Mouse (Mus musculus) CH12F3 (cell line): ENCODE results near the gene Kcnn4.

Source experiments
- in situ Hi-C: fragments of 300-500 bp; cut with MboI; formaldehyde crosslinking; loops from 2 replicates; pipeline ENCODE4 v1.14.3; 2020; ENCODE audit warnings: low sequenced_read_pairs

Kcnn4 gene

DNA sequence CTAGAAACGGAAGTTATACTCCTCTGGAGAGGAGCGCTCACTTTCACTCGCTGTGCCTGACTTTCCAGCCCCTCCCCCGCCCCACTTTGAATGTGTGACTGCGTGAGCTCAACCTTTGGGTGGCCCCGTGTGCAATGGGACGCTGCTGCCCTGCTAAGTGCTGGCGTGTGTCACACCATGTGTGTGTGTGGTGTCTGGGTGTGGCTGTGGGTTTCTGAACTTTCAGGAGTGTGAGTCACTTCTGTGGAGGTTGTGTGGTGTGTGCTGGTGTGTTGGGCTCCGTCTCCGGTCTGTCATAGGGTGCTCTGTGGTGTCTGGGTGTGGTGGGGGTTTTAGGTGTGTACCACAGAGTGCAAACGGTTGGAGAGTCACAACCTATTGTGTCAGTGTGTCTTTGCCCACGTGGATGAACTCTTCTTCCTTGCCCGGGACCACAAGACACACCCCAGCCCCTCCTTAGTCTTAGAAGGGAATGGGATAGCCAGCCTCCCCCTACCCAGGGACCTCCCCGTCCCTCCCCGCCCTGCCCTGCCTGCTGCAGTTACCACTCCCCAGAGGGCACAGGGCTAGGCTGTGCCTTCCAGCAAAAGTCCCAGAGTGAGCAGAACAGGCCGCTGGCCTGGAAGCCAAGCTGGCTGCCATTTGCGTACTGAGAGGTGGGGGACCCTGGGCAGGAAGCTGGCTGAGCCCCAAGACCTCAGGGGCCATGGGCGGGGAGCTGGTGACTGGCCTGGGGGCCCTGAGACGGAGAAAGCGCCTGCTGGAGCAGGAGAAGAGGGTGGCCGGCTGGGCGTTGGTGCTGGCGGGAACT lies at the start of gene Kcnn4:
Kcnn4 (plus strand) TSS at position 533 of the 811 bp plus-strand sequence.
- in situ Hi-C loops, result no loop called here

DNA sequence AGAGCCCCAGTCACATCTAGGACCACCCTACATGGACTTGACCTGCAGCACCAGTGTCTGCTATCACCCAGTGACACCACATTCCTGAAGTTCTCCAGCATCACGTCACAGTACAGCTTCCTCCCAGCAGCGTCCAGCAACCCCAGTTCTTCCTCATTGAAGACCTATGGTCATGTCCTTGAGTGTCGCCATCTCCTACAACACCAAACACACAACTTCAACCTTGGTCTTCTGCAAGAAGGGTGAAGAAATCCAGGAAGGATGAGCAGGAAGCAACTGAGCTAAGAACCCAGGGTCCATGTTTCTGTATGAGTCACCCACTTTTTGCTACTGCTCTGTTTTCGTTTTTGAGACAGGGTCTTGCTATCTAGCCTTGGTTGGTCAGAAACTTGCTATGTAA lies 47.5 kb upstream of the Kcnn4 start:
- in situ Hi-C loops, result no loop called here

DNA sequence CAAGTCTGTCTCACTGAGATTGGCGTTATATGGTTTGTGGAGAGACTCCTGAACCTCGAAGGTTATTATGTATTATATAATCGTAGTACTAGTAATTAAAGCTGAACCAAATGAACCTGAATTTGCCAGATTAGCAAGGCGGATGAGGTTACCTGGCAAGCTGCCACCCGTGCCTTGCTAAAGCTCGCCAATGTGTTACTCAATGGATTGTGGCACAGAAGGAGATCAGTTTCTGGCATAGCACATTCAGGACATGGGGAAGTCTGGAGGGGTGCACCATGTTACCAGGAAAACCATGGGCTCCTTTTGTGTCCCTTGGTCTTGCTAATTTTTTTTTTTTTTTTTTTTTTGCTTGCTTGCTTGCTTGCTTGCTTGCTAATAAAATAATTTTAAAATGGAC lies 44.9 kb upstream of the Kcnn4 start:
- in situ Hi-C loops, result no loop called here

DNA sequence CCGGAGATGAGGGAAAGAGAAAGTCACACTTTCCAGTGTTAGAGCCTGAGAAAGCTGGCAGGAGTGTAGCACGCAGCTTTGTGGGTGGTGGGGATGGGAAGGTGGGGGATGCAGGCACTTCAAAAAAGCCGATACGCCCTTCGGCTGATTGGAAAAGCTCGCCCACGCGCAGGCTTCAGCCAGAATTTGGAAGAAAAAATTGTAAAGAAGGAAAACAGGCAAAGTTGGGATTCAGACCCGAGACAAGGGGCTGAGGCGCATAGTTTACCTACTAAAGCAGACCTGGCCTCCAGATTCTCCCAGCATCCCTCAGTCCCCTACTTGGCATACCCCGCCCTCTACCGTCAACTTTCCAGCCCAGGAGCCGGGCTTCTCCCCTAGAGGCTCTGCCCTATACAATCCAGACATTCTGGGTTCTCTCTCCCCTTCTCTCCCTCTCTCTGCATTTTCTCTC lies 44.4 kb upstream of the Kcnn4 start:
- in situ Hi-C loops, result no loop called here

DNA sequence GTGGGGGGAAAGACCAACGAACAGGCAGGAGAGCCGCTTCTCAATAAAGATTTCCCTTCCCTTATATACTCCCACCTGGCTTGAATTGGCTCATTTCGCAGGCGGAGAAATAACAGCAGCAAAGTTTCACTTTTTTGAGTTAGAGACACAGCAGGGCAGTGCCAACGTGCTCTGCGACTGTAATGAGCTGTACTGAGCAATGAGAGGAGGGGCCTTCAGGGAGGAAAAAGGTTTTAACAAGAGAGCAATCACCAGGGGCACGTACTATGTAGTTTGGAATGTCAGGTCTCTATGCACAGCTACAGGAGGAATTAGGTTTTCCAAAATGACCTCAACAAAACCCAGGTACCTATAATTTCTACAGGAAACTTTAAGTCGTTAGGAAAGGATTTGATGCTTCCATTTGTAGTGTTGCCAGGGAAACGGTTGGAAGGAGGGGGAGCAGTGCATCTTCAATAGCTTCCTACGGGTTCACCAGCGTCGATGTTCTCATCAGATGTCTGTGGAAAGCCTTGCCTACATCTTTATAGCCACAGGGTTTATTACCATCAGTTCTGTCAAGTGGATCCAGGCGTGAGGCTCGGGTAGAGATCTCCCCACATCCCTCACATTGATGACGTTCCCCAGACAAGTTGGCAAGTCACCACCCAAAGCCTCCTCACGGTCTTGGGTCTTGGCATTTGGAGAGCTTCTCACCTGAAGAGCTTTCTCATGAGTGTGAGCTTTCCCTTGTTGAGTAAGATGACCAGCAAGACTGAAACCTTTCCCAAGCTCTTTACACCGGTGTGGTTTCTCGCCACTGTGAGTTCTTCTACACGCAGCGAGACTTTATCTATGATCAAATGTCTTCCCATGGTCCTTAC lies 43.6 kb upstream of the Kcnn4 start:
- in situ Hi-C loops, result no loop called here

DNA sequence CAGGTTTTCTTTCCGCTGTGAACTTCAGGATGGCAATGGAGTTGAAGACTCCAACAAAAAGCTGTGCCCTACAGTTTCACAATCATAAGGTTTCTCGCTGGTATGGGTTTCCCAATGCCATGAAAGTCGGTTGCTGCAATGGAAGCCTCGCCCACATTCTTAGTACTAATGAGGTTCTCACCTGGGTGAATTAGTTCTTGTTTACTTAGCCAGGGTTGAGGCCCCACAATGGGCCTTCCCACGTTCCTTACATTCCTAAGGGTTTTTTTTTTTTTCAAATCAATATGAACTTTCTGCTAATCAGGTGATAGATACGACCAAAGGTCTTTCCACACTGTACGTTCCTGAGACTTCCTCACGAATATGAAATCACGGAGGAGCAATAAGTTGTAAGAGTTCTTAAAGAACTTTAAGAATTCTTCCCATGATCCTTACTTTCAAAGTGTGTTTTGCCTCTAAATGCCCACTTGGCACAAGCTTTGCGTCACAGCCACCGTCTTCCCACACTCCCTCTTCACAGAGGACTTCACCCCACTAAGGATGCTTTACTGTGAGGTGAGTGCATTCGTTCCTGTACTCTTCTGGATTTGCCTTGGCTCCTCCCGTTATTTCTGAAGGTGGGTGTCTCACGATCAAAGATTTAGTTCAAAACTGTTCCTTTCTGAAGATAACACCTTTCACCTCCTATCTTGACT lies 42.6 kb upstream of the Kcnn4 start:
- in situ Hi-C loops, result no loop called here

DNA sequence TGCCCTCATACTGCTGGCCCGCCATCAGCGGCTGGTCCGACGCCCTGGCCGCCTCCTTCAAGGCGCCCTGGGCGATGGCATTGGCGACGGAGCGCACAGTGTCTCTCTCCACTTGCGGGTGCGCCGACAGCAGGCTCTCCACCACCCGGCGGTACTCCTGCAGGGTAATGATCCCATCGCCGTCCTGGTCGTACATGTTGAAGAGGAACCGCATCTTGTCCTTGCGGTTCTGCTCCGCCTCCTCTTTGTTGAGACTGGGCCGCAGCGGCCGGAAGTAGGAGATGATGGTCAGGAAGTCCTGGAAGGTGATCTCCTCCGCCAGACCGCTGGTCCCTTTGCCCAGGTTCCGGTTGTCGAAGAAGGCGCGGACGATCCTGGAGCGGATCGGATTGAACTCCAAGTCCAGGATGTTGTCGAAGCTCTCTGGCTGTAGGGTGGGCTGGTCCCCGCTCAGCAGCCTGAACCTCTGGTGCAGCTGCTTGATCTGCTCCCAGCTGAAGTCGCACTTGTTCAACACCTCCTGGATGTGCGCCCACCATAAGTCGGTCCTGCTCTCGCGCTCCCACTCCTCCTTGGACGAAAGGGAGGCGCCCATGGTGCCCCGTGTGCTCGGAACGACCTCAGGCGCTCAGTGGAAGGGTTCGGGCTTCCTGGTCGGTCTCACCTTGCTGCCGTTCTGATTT lies 36.6 kb upstream of the Kcnn4 start, which contains the start of gene Tescl:
Tescl (minus strand) TSS at position 633 of the 683 bp plus-strand sequence.
- in situ Hi-C loops, result no loop called here

DNA sequence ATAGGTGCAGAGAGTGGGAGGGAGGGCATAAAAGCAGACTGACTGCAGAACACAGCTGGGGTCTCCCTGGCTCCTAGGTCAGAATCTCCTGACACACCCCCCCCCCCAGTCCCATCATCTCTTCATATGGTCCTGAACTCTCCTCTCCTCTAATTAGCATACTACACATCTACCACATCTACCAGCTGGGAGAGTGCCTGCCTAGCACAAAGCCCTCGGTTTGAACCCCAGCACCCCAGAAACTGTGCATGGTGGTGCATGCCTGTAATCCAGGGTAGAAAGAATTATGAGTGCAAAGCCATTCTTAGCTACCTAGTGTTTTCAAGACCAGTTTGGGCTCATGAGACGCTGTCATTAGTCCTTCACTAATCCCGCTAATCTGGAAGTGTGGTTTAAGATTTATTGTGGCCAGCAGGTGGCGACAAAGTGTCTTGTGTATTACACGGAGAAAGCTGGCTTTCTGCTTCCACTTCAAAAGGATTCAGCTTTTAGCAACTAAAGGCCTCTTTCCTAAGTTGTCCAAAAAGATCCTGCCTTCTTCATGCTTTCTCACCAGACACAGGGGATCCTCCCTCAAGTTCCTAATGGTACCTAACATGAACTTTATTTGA lies 34.3 kb upstream of the Kcnn4 start:
- in situ Hi-C loops, result no loop called here

DNA sequence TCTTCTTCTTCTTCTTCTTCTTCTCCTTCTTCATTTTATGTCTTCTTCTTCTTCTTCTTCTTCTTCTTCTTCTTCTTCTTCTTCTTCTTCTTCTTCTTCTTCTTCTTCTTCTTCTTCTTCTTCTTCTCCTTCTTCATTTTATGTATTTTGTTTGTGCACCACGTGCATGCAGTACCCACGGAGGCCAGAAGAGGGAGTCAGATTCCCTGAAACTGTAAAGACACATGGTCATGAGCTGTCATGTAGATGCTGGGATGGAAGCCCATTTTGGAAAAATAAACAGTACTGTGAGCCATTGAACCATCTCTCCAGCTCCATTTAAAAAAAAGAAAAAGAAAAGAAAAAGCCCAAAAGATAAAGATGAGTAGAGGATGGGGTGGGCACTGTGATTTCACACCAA lies 31.8 kb upstream of the Kcnn4 start:
- in situ Hi-C loops, result no loop called here

DNA sequence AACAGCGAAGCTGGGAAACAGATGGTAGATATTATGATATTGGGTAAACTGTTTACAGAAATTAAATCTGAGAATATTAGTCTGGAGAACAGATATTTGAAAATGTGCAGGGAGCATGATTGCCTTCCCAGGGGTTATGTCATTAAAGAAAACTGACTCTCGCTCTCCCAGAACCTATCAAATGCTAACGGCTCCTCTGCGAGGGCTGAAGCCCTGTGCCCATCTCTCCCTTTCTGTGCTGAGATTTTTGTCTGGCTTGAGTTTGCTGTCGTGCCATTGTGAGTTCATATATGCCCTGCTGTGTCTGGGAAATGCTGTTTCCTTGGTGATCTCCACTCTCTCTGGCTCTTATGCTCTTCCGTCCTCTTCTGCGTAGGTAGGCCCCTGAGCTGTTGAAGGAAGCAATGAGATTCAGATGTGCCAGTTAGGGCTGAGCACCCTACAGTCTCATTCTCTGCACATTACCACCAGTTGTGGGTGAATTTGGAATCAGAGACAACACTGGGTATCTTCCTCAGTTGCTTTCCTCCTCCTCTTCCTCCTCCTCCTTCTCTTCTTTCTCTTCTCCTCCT lies 26.3 kb upstream of the Kcnn4 start:
- in situ Hi-C loops, result no loop called here

DNA sequence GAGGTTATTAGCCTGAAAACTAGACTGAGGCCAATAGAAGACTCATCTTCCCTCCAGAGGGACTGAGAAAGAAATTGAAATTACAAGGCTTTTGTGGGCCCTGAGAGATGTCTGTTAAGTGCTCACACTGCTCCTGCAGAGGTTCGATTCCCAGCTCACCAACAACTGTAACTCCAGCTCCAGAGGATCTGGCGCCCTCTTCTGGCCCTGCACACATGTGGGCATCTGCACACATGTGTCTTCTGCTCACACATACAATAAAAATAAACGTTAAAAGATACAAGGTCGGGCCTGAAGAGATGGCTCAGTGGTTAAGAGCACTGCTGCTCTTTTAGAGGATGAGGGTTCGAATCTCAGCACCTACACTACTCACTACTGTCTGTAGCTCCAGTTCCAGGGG lies 23.6 kb upstream of the Kcnn4 start:
- in situ Hi-C loops, result no loop called here

DNA sequence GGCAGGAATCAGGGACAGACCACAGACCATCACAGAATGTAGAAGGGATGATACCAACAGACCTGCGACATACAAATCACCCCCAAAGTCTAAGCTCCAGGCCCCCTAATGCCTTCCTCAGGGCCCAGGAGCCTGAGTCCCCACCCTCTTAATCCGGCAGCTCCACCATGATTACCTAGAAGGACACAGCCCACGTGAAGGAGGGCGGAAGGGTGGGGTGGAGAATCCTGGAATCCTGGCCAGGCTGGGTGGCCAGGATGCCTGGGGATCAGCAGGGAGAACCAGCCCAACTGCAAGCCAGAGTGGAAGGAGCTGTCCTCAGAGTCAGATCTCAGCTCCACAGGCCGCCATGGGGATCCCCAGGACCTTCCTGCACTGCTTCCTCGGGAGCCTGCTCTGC lies 21.2 kb upstream of the Kcnn4 start, which contains the start of gene Lypd5:
Lypd5 (plus strand) TSS at position 301 of the 400 bp plus-strand sequence.
- in situ Hi-C loops, result no loop called here

DNA sequence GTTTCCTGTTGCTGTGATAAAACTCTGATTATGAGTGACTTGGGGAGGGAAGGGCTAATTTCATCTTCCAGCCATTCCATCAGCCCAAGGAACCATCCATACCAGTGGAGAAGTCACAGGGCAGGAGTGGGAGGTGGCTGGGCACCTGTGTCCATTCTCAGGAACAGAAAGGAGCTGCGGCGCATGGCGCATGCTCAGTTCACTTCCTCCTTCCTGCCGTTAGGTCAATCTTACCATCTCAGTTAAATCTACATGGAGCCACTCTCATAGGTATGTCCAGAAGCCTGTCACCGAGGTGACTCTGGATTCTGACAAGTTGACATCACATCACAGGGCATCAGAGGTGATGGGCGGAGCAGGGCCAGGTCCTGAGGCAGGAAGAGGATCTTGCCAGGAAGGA lies 14.4 kb upstream of the Kcnn4 start:
- in situ Hi-C loops, result no loop called here

DNA sequence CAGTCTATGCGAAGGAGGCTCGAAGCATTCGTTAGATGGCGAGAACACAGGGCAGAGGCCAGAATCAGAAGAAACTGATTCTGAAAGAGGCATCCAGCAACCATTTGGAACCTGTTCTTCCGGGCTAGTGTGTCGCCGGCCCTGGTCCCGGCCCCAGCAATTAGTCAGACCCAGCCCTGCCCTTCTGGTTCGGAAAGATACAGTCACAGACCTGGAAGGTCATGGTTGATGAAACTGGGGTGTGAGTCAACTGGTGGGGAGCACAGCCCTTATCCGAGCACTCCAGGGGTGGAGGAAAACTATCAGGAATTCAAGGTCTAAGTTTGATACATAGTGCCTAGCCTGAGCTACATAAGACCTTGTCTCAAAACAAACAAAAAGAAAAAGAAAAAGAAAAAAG lies 14.0 kb upstream of the Kcnn4 start:
- in situ Hi-C loops, result no loop called here

DNA sequence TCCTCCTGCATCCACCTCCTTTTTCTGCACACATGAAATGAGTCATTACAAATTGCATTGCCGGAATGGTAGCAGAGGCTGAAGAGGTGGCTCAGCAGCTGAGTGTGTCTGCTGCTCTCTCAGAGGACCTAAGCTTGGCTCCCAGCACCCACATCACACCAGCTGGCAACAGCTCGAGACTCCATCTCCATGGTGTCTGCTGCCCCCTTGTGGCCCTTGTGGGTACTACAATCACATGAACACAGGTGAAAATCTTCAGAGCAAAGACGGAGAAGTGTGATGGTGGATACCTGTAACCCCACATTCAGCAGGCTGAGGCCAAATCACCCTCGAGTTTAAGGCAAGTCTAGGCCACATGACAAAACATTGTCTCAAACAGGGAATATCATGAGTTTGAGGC lies 12.2 kb upstream of the Kcnn4 start:
- in situ Hi-C loops, result no loop called here

DNA sequence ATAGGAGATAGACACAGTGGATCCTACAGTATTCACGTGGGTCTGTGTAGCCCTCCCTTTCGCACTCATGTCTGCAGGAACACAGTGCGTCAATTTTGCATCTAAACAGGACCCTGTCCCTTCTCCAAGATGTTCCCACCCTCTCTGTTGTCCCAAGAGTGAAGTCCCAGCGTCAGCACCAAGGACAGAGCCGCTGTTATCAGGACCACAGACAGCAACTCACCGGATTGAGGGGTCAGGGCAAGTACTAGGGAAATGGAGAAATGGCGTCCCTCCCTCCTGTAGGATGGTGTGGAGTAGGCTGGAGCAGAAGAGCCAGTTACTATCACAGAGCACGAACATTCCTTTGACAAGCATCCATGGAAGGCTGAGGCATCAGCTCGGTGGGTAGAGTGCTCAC lies 10.8 kb upstream of the Kcnn4 start:
- in situ Hi-C loops, result no loop called here

DNA sequence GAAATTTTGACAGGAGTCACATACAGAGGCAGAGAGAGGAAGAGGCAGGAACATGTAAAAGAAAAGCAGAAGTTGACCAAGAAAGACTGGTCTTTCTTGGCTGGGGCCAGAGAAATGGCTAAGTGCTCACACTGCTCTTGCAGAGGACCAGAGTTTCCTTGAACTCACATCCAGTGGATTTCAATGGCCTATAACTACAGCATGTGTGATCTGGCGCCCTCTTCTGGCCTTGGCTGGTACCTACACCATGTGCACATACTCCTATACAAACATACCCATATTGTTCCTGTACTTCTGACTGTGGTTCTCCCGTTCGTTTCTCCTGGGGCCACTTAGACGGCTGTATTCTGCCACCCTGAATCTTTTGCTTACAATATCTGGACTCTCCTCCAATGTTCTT lies 9.1 kb upstream of the Kcnn4 start:
- in situ Hi-C loops, result no loop called here

DNA sequence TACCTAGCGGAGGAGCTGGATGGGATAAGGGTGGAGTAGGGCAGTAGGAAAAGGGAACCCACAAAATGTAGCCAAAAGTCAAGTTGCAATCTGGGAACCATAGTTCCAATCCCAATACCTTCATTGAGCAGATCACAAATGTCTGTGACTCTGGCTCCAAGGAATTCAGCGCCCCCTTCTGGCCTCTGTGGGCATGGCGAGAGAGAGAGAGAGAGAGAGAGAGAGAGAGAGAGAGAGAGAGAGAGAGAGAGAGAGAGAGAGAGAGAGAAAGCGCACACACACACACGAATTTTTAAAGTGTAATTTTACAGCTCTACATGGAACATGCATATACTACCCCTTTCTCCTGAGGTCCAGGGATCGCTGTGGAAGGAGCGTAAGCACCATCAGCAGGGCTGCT lies 6.8 kb upstream of the Kcnn4 start:
- in situ Hi-C loops, result no loop called here

DNA sequence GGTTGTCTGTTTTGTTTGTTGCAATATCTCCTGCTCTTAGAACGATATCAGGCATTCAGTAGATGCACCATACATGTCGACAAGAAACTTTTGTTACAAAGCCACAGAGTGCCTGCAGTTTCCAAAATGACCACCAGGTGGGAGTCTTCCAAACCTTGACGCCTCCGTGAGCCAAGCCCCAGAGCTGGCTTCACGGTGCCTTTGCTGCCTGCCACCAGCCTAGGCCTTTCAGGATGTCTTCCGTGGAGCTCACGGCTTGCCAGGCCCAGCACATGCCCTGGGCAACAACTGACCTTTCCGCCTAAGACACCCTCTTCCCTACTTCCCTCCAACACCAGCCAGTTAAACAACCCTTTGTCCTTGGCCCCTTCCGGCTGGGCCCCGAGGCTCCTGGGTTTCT lies 5.2 kb upstream of the Kcnn4 start:
- in situ Hi-C loops, result no loop called here
